Mouse (Mus musculus) left cerebral cortex, adult 8-10 months (tissue): ENCODE results near the gene Mrpl16. TPM values are rescaled to one million over a fixed set of nuclear protein-coding genes. Genes with fewer than 3 reads are reported as not detected.
A peak's percentile ranks its signal among the peaks of the same experiment; 100 is the strongest.

Source experiments
- DNase-seq, 2 experiments: peaks; one replicate each; pipeline ENCODE4 v3.0.0; 2022; ENCODE audit warnings: low spot score in 2 of 2
- total RNA-seq, 4 experiments: library from RNA; stranded (reverse); gene quantifications; 2 replicates each; pipeline ENCODE4 v1.2.4; 2022

The Mrpl16 gene
- 10 to 100 TPM; 36.1 to 45.6 (median 42.7) TPM for total RNA-seq

GRCm38 (mm10) chr19:11770205-11770892 lies at the start of gene Mrpl16:
Gene Mrpl16 (plus strand): TSS chr19:11770391.
- peak; percentile 79 to 84 for DNase-seq

- DNase-seq = no peak
These were observed 46.3 kb upstream of the Mrpl16 start for GRCm38 (mm10) chr19:11723870-11724269.

GRCm38 (mm10) chr19:11724275-11724674 lies 45.9 kb upstream of the Mrpl16 start:
- DNase-seq = no peak

GRCm38 (mm10) chr19:11725915-11726314 lies 44.3 kb upstream of the Mrpl16 start:
- DNase-seq = no peak

- no peak for DNase-seq
These were observed 42.9 kb upstream of the Mrpl16 start for GRCm38 (mm10) chr19:11727304-11727703.

GRCm38 (mm10) chr19:11730278-11730677 lies 39.9 kb upstream of the Mrpl16 start:
- DNase-seq = no peak

GRCm38 (mm10) chr19:11736455-11736854 lies 33.7 kb upstream of the Mrpl16 start:
- DNase-seq = no peak

- DNase-seq = no peak
These were observed 24.5 kb upstream of the Mrpl16 start for GRCm38 (mm10) chr19:11745680-11746079.

GRCm38 (mm10) chr19:11747298-11747697 lies 22.9 kb upstream of the Mrpl16 start, which contains the start of gene Gif:
Gene Gif (plus strand): TSS chr19:11747554.
- DNase-seq = no peak

GRCm38 (mm10) chr19:11765059-11765458 lies 5.1 kb upstream of the Mrpl16 start:
- DNase-seq = no peak

GRCm38 (mm10) chr19:11766413-11766812 lies 3.8 kb upstream of the Mrpl16 start:
- no peak for DNase-seq

GRCm38 (mm10) chr19:11768163-11768562 lies 2.0 kb upstream of the Mrpl16 start:
- DNase-seq = no peak

GRCm38 (mm10) chr19:11769257-11769920 lies 802 bp upstream of the Mrpl16 start:
- DNase-seq = no peak

GRCm38 (mm10) chr19:11777191-11777865 lies 7.1 kb downstream of the Mrpl16 start:
- DNase-seq = peak in 1 of 2 experiments; percentile 79

GRCm38 (mm10) chr19:11785409-11786154 lies 15.4 kb downstream of the Mrpl16 start:
- no peak for DNase-seq

GRCm38 (mm10) chr19:11787826-11788225 lies 17.6 kb downstream of the Mrpl16 start:
- no peak for DNase-seq

- no peak for DNase-seq
These were observed 18.7 kb downstream of the Mrpl16 start for GRCm38 (mm10) chr19:11788876-11789275.

- no peak for DNase-seq
These were observed 21.6 kb downstream of the Mrpl16 start for GRCm38 (mm10) chr19:11791825-11792224.

GRCm38 (mm10) chr19:11793741-11794359 lies 23.7 kb downstream of the Mrpl16 start:
- no peak for DNase-seq

- no peak for DNase-seq
These were observed 24.3 kb downstream of the Mrpl16 start for GRCm38 (mm10) chr19:11794447-11794846.
